Mouse (Mus musculus) CH12.LX (cell line): ENCODE data around the gene Wnk4.
A peak's percentile ranks its signal among the peaks of the same experiment; 100 is the strongest.

Experiments
- CHD2 ChIP-seq: IDR thresholded peaks from 2 replicates; pipeline ENCODE4 v1.6.1; 2011; ENCODE audit warnings: low read length, improper control_type of control experiment
- CTCF ChIP-seq, 2 experiments: IDR thresholded peaks in 1 of 2; conservative IDR thresholded peaks in 1 of 2; 2 replicates each; pipeline ENCODE4 v1.5.1; 2011 to 2012; ENCODE audit warnings: low read depth in 2 of 2, low read length in 2 of 2, improper control_type of control experiment in 1 of 2, inconsistent platforms in 1 of 2, mild to moderate bottlenecking in 1 of 2, moderate library complexity in 1 of 2
- EP300 ChIP-seq: IDR thresholded peaks from 2 replicates; pipeline ENCODE4 v1.6.1; 2011; ENCODE audit warnings: low read length, improper control_type of control experiment
- JUND ChIP-seq: conservative IDR thresholded peaks from 2 replicates; pipeline ENCODE4 v1.6.1; 2011; ENCODE audit warnings: low read depth, low read length, improper control_type of control experiment
- MAX ChIP-seq: IDR thresholded peaks from 2 replicates; pipeline ENCODE4 v1.6.1; 2011; ENCODE audit warnings: low read length, improper control_type of control experiment
- MEF2A ChIP-seq: IDR thresholded peaks from 2 replicates; pipeline ENCODE4 v1.6.1; 2014; ENCODE audit warnings: low read depth, mild to moderate bottlenecking, inconsistent platforms, low read length, improper control_type of control experiment, borderline replicate concordance
- NRF1 ChIP-seq: IDR thresholded peaks from 2 replicates; pipeline ENCODE4 v1.6.1; 2014; ENCODE audit warnings: low read depth, mild to moderate bottlenecking, inconsistent platforms, low read length, improper control_type of control experiment, moderate library complexity
- POLR2A ChIP-seq: IDR thresholded peaks from 2 replicates; pipeline ENCODE4 v1.6.1; 2011; ENCODE audit warnings: low read depth, mild to moderate bottlenecking, improper control_type of control experiment, low read length
- SMC3 ChIP-seq: IDR thresholded peaks from 2 replicates; pipeline ENCODE4 v1.6.1; 2011; ENCODE audit warnings: low read depth, low read length, improper control_type of control experiment
- TCF12 ChIP-seq: IDR thresholded peaks from 2 replicates; pipeline ENCODE4 v1.6.1; 2014; ENCODE audit warnings: low read depth, mild to moderate bottlenecking, inconsistent platforms, low read length, improper control_type of control experiment
- UBTF ChIP-seq: IDR thresholded peaks from 2 replicates; pipeline ENCODE4 v1.6.1; 2012; ENCODE audit warnings: low read depth, mild to moderate bottlenecking, inconsistent platforms, low read length, improper control_type of control experiment, moderate library complexity
- USF2 ChIP-seq: conservative IDR thresholded peaks from 2 replicates; pipeline ENCODE4 v1.6.1; 2011; ENCODE audit warnings: low read depth, low read length, improper control_type of control experiment

DNA sequence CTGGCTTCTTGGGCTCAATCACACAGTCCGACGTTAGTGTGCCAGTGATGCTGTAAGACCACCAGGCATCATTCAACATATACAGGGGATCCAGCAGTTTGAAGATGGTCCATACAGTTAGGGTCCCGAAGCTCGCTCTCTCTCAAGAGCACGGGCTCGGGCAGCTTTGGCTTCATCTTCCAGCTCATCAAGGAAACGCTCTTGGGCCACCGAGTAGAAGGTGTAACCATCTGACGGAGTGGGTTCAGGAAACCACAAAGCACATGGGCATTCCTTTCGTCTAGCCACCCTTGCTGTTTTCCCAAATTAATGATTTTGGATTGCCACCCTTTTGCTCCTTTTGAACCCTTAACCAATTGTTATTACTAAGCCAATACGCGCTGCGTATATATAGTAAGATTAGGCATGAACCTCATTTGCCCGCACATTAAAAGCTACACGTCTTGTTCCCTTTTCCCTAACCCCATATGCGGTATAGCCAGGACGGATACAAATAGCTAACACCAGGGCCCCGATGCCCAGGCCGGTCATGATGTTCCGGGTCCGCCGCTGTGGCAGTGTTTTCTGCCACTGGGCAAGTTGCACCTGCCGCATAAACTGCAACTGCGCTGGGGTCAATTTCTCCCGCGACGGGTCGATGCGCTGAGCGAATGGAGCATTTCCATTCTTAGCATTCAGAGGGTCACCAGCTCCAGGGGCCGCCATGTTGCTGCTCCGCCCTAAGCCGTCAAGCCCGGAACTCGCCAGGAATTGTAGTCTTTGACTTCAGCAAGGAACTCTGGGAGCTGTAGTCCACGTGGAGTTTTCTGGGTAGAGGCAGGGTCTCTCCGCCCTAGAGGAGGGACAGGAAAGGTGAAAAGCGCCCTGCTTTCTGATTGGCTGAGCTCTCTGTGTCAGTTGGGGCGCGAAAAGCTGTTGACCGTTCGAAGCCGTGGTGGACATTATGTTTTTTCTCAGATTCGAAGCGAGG lies 18.1 kb downstream of the Wnk4 start, which contains the start of the genes Cntd1 and Coa3:
- TF ChIP-seq CTCF (conservative IDR thresholded peaks at IDR 0.05 in 1 of 2, IDR thresholded peaks at IDR 0.05 in 1 of 2; ENCODE audit: low read depth in 2 of 2, low read length in 2 of 2): no peak
- no peak for TF ChIP-seq EP300
- peak; percentile 99 for TF ChIP-seq MAX
- TF ChIP-seq POLR2A: peak; percentile 92
- peak; percentile 59 for TF ChIP-seq NRF1
- no peak for TF ChIP-seq UBTF
- peak; percentile 88 for TF ChIP-seq TCF12
- TF ChIP-seq USF2: peak; percentile 60; the same call in 1 of the 2 replicates
- no peak for TF ChIP-seq SMC3
- peak; percentile 73; the same call in 1 of the 2 replicates for TF ChIP-seq MEF2A
- peak; percentile 37; the same call in 1 of the 2 replicates for TF ChIP-seq JUND
- peak; percentile 81 for TF ChIP-seq CHD2
